Mouse (Mus musculus) urinary bladder, postnatal 10 days (tissue): ENCODE measurements around the gene Hsd3b7.

Source experiments
- DNase-seq: peaks from one replicate; pipeline ENCODE4 v3.0.0; 2022; ENCODE audit warnings: low spot score

The Hsd3b7 gene

GRCm38 (mm10) chr7:127800435-127801009 lies at the start of gene Hsd3b7:
Gene Hsd3b7 (plus strand): TSS chr7:127800604.
- peak; percentile 87 for DNase-seq

GRCm38 (mm10) chr7:127751619-127752018 lies 48.8 kb upstream of the Hsd3b7 start:
- DNase-seq = no peak

GRCm38 (mm10) chr7:127752069-127752468 lies 48.3 kb upstream of the Hsd3b7 start:
- DNase-seq = no peak

- no peak for DNase-seq
These were observed 47.2 kb upstream of the Hsd3b7 start for GRCm38 (mm10) chr7:127753158-127753557.

GRCm38 (mm10) chr7:127753741-127754140 lies 46.7 kb upstream of the Hsd3b7 start:
- no peak for DNase-seq

GRCm38 (mm10) chr7:127759716-127760115 lies 40.7 kb upstream of the Hsd3b7 start:
- no peak for DNase-seq

- DNase-seq = no peak
These were observed 39.9 kb upstream of the Hsd3b7 start for GRCm38 (mm10) chr7:127760478-127760877.

GRCm38 (mm10) chr7:127761026-127761425 lies 39.4 kb upstream of the Hsd3b7 start:
- no peak for DNase-seq

- no peak for DNase-seq
These were observed 36.8 kb upstream of the Hsd3b7 start for GRCm38 (mm10) chr7:127763642-127764041.

- no peak for DNase-seq
These were observed 34.6 kb upstream of the Hsd3b7 start for GRCm38 (mm10) chr7:127765756-127766155.

- DNase-seq = no peak
These were observed 33.4 kb upstream of the Hsd3b7 start for GRCm38 (mm10) chr7:127766851-127767609.

GRCm38 (mm10) chr7:127767671-127768345 lies 32.6 kb upstream of the Hsd3b7 start:
- DNase-seq = no peak

- no peak for DNase-seq
These were observed 31.9 kb upstream of the Hsd3b7 start for GRCm38 (mm10) chr7:127768346-127768996.

GRCm38 (mm10) chr7:127768997-127769593 lies 31.3 kb upstream of the Hsd3b7 start:
- DNase-seq = peak; percentile 81

GRCm38 (mm10) chr7:127769651-127770038 lies 30.8 kb upstream of the Hsd3b7 start, which contains the start of gene Orai3:
Gene Orai3 (plus strand): TSS chr7:127769815.
- no peak for DNase-seq

GRCm38 (mm10) chr7:127770039-127770905 lies 30.1 kb upstream of the Hsd3b7 start:
- DNase-seq = no peak

- DNase-seq = no peak
These were observed 29.1 kb upstream of the Hsd3b7 start for GRCm38 (mm10) chr7:127771262-127771661.

- DNase-seq = no peak
These were observed 28.3 kb upstream of the Hsd3b7 start for GRCm38 (mm10) chr7:127772080-127772479.

- no peak for DNase-seq
These were observed 27.8 kb upstream of the Hsd3b7 start for GRCm38 (mm10) chr7:127772557-127772956.

- no peak for DNase-seq
These were observed 26.6 kb upstream of the Hsd3b7 start for GRCm38 (mm10) chr7:127773664-127774384.
